Mouse (Mus musculus): Measurements from ENCODE around the gene Odf2l. TPM values are rescaled to one million over a fixed set of nuclear protein-coding genes. Genes with fewer than 3 reads are reported as not detected.

The Odf2l gene
- 5.9 TPM for polyA plus RNA-seq (2017; shearing (Covaris generic))

DNA sequence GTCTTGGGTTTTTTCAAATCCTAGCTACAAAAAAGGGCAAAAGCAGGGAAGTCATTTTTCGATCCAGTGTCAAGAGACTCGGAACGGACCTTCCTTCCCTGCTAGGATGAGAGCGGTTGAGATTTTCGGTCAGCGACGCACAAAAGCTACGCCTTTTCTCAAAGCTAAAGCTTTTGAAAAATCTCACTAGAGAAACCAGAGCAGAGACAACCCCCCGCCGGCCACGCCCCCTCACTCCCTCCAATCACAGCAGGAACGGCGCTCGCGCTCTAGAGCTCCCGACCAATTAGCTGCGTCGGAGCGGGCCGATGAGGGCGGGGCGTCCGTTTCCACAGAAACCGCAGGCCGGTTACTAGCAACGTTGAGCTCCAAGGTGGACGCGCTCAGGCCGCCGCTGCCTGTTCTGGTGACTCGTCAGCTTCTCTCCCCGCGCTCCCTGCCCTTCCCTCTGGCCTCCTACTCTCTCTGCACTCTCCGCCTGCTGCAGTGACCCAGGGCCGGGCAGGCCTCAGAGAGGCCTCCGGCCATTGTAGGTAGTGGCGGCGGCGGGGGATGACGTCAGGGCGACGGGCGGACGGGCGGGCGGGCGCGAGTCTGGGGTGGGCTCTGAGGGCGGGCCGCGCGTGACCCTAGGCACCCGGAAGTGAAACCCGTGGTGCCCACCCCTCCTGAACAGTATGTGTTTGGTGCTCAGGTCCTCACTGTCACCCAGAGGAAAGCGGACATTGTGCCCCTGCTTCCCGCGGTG lies at the start of gene Odf2l:
Odf2l (plus strand) TSS at position 335 of the 748 bp plus-strand sequence.

DNA sequence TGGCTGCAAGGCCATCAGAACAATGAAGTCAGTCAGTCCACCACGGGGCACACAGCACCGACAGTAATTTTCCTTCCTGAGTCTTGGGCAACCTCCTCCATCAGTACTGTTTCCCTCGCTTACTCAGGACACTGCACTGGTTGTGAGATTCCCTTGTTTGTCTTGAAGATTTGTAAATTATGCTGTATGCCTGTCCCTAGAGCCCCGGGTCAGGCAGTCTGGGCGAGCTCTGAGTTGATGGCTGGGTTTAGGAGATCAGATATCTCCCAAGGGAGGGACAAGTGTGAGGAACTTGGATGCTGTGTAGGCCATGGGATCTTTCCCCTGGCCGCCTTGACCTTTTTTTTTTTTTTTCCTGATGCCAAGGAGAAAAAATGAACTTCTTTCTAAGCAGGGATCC lies 19.1 kb upstream of the Odf2l start, which contains the start of gene Clca2:
Clca2 (minus strand) TSS at position 153 of the 400 bp plus-strand sequence.

Other genes starting within 250 kb of the Odf2l start
- not detected for gene Clca4b, start 186.1 kb upstream of the Odf2l start, polyA plus RNA-seq (2017; shearing (Covaris generic))
- not detected for gene Clca4a, start 143.5 kb upstream of the Odf2l start, polyA plus RNA-seq (2017; shearing (Covaris generic))
- gene Clca1, start 85.8 kb upstream of the Odf2l start, polyA plus RNA-seq (2017; shearing (Covaris generic)), result 0.21 TPM
- not detected for gene Clca2, start 19.1 kb upstream of the Odf2l start, polyA plus RNA-seq (2017; shearing (Covaris generic))
- 0.15 TPM for gene Col24a1, start 173.9 kb downstream of the Odf2l start, polyA plus RNA-seq (2017; shearing (Covaris generic))